In genomic region chr12:116156792-116157532, GRCm38 (mm10) we compare ENCODE assay signal across 19 mouse cellular contexts.
DNase-seq lines count a peak whose midpoint lies in the region; ATAC-seq and TF ChIP-seq lines count a peak whose summit lies in the region.
"Had no signal": no experiment of that assay in that cellular context is flagged by ENCODE, and none has a peak within 500 bp of the region (broad histone marks: within the 10 kb centered on the region; RNA-seq: fewer than 3 reads in every experiment).

No protein-coding gene starts in this region.

- no peak for DNase-seq in hindbrain, embryonic 10.5 days (ENCODE audit: low spot score)
- no peak for DNase-seq in limb, embryonic 14.5 days (ENCODE audit: low spot score)
- no peak for DNase-seq in limb, embryonic 10.5 days (ENCODE audit: low spot score)
- peak; percentile 66 for DNase-seq in retina, postnatal 7 days (ENCODE audit: low read depth, low spot score)
- DNase-seq in liver = no peak
- DNase-seq: adrenal gland, postnatal 25 days; cerebellum, adult 18-20 months; cerebellum, postnatal 25 days; heart, postnatal 4 days; kidney, adult 8-10 months; lung, adult 18-20 months; lung, postnatal 14 days; right cerebral cortex, adult 18-20 months; thymus, postnatal 36 days had no signal

- no peak overlapping the region for H3K27ac ChIP-seq in hindbrain, embryonic 13.5 days
- no peak overlapping the region for H3K27ac ChIP-seq in hindbrain, embryonic 10.5 days
- no peak overlapping the region for H3K27ac ChIP-seq in limb, embryonic 14.5 days (replicated peaks; ENCODE audit: low read depth, low read length)
- no peak overlapping the region for H3K27ac ChIP-seq in limb, embryonic 10.5 days
- H3K27ac ChIP-seq: embryonic facial prominence, embryonic 15.5 days; heart, embryonic 15.5 days had no signal

- H3K9me3 ChIP-seq in hindbrain, embryonic 13.5 days = no peaks in the 10 kb centered on the region
- no peaks in the 10 kb centered on the region for H3K9me3 ChIP-seq in hindbrain, embryonic 10.5 days
- no peaks in the 10 kb centered on the region for H3K9me3 ChIP-seq in limb, embryonic 14.5 days (ENCODE audit: control insufficient read depth, low read length)
- H3K9me3 ChIP-seq in limb, embryonic 10.5 days (replicated peaks) = no peaks in the 10 kb centered on the region
- H3K9me3 ChIP-seq: embryonic facial prominence, embryonic 15.5 days; heart, embryonic 15.5 days had no signal

- H3K9ac ChIP-seq in hindbrain, embryonic 13.5 days = no peak overlapping the region
- H3K9ac ChIP-seq in limb, embryonic 14.5 days (ENCODE audit: low read depth, low read length, severe bottlenecking) = no peak overlapping the region
- H3K9ac ChIP-seq: embryonic facial prominence, embryonic 15.5 days; heart, embryonic 15.5 days had no signal

- no peak overlapping the region for H3ac ChIP-seq in myocyte (ENCODE audit: control insufficient read depth, insufficient read length)

- H3K27me3 ChIP-seq in hindbrain, embryonic 13.5 days = no peaks in the 10 kb centered on the region
- no peaks in the 10 kb centered on the region for H3K27me3 ChIP-seq in hindbrain, embryonic 10.5 days (ENCODE audit: insufficient read depth, poor library complexity, severe bottlenecking)
- H3K27me3 ChIP-seq in limb, embryonic 14.5 days (ENCODE audit: control insufficient read depth, insufficient read depth, low read length) = no peaks in the 10 kb centered on the region
- H3K27me3 ChIP-seq in limb, embryonic 10.5 days (ENCODE audit: low read depth, poor library complexity, severe bottlenecking) = no peaks in the 10 kb centered on the region
- H3K27me3 ChIP-seq in myocyte (ENCODE audit: control insufficient read depth, insufficient read depth, insufficient read length) = no peaks in the 10 kb centered on the region
- H3K27me3 ChIP-seq: embryonic facial prominence, embryonic 15.5 days; heart, embryonic 15.5 days had no signal

- ATAC-seq in hindbrain, embryonic 13.5 days (ENCODE audit: low FRiP score) = peak; percentile 36; the same call in 1 of the 2 replicates
- ATAC-seq in limb, embryonic 14.5 days (ENCODE audit: low FRiP score, low read depth) = peak; percentile 34; the same call in 1 of the 2 replicates

- no peak for TF ChIP-seq POLR2A in limb, embryonic 14.5 days (IDR thresholded peaks at IDR 0.05; ENCODE audit: borderline replicate concordance, extremely low read depth, insufficient read depth, insufficient read length)
- no peak for TF ChIP-seq POLR2A in myocyte (IDR thresholded peaks at IDR 0.05; ENCODE audit: insufficient read length, low read depth)

- no peak overlapping the region for H3K4me2 ChIP-seq in hindbrain, embryonic 13.5 days
- no peak overlapping the region for H3K4me2 ChIP-seq in limb, embryonic 14.5 days (replicated peaks; ENCODE audit: low read depth, low read length, severe bottlenecking)
- H3K4me2 ChIP-seq in myocyte (ENCODE audit: low read depth) = peak overlapping the region; percentile 31
- H3K4me2 ChIP-seq: embryonic facial prominence, embryonic 15.5 days; heart, embryonic 15.5 days; liver, embryonic 11.5 days had no signal

- H3K36me3 ChIP-seq in hindbrain, embryonic 13.5 days = no peaks in the 10 kb centered on the region
- H3K36me3 ChIP-seq in hindbrain, embryonic 10.5 days = no peaks in the 10 kb centered on the region
- H3K36me3 ChIP-seq in limb, embryonic 14.5 days (ENCODE audit: control insufficient read depth, insufficient read depth, low read length) = no peaks in the 10 kb centered on the region
- H3K36me3 ChIP-seq in limb, embryonic 10.5 days = no peaks in the 10 kb centered on the region
- no peaks in the 10 kb centered on the region for H3K36me3 ChIP-seq in myocyte (ENCODE audit: control insufficient read depth, insufficient read depth)
- H3K36me3 ChIP-seq: embryonic facial prominence, embryonic 15.5 days; heart, embryonic 15.5 days had no signal

- H3K4me1 ChIP-seq in hindbrain, embryonic 13.5 days (replicated peaks) = no peaks in the 10 kb centered on the region
- no peaks in the 10 kb centered on the region for H3K4me1 ChIP-seq in hindbrain, embryonic 10.5 days (replicated peaks)
- no peaks in the 10 kb centered on the region for H3K4me1 ChIP-seq in limb, embryonic 14.5 days (ENCODE audit: control insufficient read depth, insufficient read depth, low read length)
- no peaks in the 10 kb centered on the region for H3K4me1 ChIP-seq in limb, embryonic 10.5 days
- H3K4me1 ChIP-seq: embryonic facial prominence, embryonic 15.5 days; heart, embryonic 15.5 days had no signal

- WGBS in hindbrain, embryonic 13.5 days = 84% methylated on average over 7 of the region's 7 CpGs
- 83% methylated on average over 7 of the region's 7 CpGs for WGBS in hindbrain, embryonic 10.5 days
- 68% methylated on average over 7 of the region's 7 CpGs for WGBS in limb, embryonic 14.5 days
- WGBS in limb, embryonic 10.5 days = 81% methylated on average over 7 of the region's 7 CpGs

- H3K79me2 ChIP-seq in myocyte (ENCODE audit: control insufficient read depth, insufficient read depth) = no peaks in the 10 kb centered on the region

- H3K4me3 ChIP-seq in hindbrain, embryonic 13.5 days = no peak overlapping the region
- H3K4me3 ChIP-seq in hindbrain, embryonic 10.5 days = no peak overlapping the region
- H3K4me3 ChIP-seq in limb, embryonic 14.5 days (replicated peaks; ENCODE audit: low read length) = no peak overlapping the region
- no peak overlapping the region for H3K4me3 ChIP-seq in limb, embryonic 10.5 days
- H3K4me3 ChIP-seq in myocyte = no peak overlapping the region
- H3K4me3 ChIP-seq: embryonic facial prominence, embryonic 15.5 days; heart, embryonic 15.5 days had no signal

TF ChIP-seq in myocyte, 11 proteins besides CTCF, POLR2A, EP300 and RAD21:
- TF ChIP-seq MYOD1 (IDR thresholded peaks at IDR 0.05; ENCODE audit: control insufficient read depth in 1 of 3, insufficient read length in 2 of 3, low read depth in 2 of 3) = peak; percentile 14 to 49 (median 43)
- TF ChIP-seq USF1 (IDR thresholded peaks at IDR 0.05; ENCODE audit: low read depth) = peak; percentile 91
- no peak for TF ChIP-seq CEBPB (IDR thresholded peaks at IDR 0.05; ENCODE audit: insufficient read depth, poor library complexity, severe bottlenecking)
TF ChIP-seq in myocyte: peak in this region for 2.
